Mouse (Mus musculus): Measurements from ENCODE around the gene Slco6d1. TPM values are rescaled to one million over a fixed set of nuclear protein-coding genes. Genes with fewer than 3 reads are reported as not detected.
"Not testable (repeated sequence)": the region's sequence is repeated elsewhere in the genome, so short reads cannot be mapped to it uniquely, and the experiment has no call there.

Gene Slco6d1
- polyA plus RNA-seq (2015; fragmentation: Nextera tagmentation; extraction: Ambion mirVana): not detected in 2 replicates

DNA sequence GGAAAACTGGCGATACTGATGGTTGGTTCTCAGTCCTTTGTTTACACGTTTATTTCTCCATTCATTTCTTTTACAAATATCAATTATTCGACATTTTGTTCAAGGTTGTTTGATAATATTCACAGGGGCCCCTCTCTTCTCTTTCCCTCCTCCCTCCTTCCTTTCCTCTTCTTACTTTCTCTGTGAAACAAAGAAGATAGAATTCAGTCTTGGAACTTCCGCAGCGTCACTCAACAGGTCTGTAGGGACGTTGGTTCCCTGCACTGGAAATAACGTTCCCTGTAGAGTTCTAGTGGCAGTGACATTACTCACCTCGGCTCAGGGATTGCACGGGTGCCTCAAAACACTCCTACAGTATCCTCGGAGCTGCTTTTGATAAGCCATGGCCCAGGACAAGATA is at the start of gene Slco6d1:
Gene Slco6d1 (plus strand): TSS at position 301 of the 400 bp plus-strand sequence.
- no peak for ATAC-seq (ENCODE audit: insufficient read depth, low FRiP score, low read depth)
- no peaks in the 10 kb centered on the region for H3K4me1 ChIP-seq
- H3K27ac ChIP-seq: no peak within 1 kb of the TSS
- H3K27me3 ChIP-seq (replicated peaks): no peaks in the 10 kb centered on the region
- no peaks in the 10 kb centered on the region for H3K36me3 ChIP-seq
- 82% methylated on average over 10 of the region's 10 CpGs for WGBS
- H3K4me2 ChIP-seq: no peak within 1 kb of the TSS
- no peak within 1 kb of the TSS for H3K4me3 ChIP-seq (replicated peaks)
- no peaks in the 10 kb centered on the region for H3K9me3 ChIP-seq
- H3K9ac ChIP-seq: no peak within 1 kb of the TSS

DNA sequence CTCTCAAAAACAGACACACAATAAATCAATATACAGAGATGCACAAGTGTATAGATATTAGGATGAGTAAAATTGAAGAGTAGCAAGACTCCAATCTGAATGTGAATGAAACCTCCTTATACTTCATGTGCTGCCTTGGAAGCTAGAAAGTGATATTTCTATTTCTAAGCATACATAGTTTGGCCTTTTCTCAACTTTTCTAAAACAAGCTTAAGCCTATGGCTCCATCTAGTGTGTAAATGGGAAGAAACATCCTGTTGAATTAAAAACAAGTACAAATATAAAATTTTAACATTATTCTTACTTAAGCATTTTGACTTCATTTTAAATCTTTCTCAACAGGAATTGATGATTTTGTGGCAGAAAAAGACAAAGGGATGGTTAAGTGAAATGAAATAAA is 28.9 kb upstream of the Slco6d1 start:
- H3K36me3 ChIP-seq: no peaks in the 10 kb centered on the region
- H3K4me3 ChIP-seq (replicated peaks): no peak overlapping the region
- no peaks in the 10 kb centered on the region for H3K4me1 ChIP-seq
- H3K27me3 ChIP-seq (replicated peaks): no peaks in the 10 kb centered on the region
- H3K9me3 ChIP-seq: no peaks in the 10 kb centered on the region
- H3K9ac ChIP-seq: no peak overlapping the region
- ATAC-seq (ENCODE audit: insufficient read depth, low FRiP score, low read depth): no peak
- no peak overlapping the region for H3K27ac ChIP-seq
- H3K4me2 ChIP-seq: no peak overlapping the region

DNA sequence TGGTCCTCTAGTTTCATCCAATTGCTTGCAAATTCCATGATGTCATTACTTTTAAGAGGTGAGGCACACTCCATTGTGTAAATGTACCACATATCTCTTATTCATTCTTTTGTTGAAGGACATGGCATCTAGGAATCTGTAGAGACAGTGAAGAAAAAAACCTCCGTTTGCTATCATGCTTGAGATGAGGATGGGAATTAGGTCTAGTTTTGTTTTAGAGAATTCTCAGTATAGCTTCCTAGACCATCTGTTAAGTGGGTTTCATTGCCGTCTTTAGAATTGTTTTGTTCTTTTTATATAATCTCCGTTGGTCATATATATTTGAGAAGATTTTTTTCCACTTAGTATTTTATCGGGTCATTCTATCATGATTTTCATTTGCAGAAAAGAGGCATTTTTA is 27.0 kb downstream of the Slco6d1 start:
- Histone ChIP-seq H3K27me3 (replicated peaks) (no peaks in the 10 kb centered on the region), H3K27ac (no peak overlapping the region), H3K9me3 (no peaks in the 10 kb centered on the region), H3K4me2 (no peak overlapping the region), H3K36me3 (no peaks in the 10 kb centered on the region), H3K4me3 (replicated peaks) (no peak overlapping the region), H3K4me1 (no peaks in the 10 kb centered on the region), H3K9ac (no peak overlapping the region)
- WGBS: 86% methylated on average over 4 of the region's 4 CpGs
- no peak for ATAC-seq (ENCODE audit: insufficient read depth, low FRiP score, low read depth)

DNA sequence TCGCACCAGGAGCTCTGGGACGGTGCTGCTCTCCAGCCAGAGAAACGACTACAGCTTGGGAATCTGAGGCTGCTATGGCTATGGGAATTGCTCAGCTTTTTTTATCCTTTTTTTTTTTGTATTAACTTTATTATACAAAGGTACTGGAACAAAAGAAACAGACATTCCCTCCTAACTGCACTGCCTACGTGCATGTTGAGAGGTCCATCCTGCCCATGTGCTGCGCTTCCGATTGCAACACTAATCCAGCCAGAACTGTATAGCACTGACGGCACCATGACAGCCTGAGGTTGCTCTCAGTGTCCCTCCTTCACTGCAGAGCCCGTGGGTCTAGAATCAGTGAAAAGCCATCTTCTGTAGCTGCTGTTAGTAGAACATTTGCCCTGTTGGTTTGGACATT is 38.3 kb downstream of the Slco6d1 start:
- H3K4me2 ChIP-seq; H3K9me3 ChIP-seq; H3K4me1 ChIP-seq; H3K27ac ChIP-seq; H3K36me3 ChIP-seq; H3K4me3 ChIP-seq (replicated peaks); H3K9ac ChIP-seq; ATAC-seq (ENCODE audit: insufficient read depth, low FRiP score, low read depth); H3K27me3 ChIP-seq (replicated peaks): not testable (repeated sequence)
- WGBS: 85% methylated on average over 8 of the region's 8 CpGs

DNA sequence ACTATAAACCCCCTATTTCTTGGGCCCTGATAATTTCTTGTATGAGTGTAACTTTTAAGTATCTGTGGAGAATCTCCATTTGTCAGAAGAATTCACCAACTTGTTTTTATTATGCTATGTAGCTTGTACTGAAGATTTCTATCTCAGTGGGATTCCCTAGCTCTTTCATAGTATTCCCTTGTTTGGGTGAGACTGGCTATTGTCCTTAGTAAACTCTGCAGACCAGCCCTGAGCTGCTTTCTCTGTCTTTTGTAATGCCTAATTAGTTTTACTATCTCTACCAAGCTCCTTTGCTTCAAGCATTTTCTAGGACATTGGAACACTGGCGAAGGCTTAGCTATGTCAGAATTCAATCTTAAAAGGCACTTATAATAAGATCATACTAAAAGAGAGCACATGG is 55.5 kb downstream of the Slco6d1 start:
- not testable (repeated sequence) for H3K27ac ChIP-seq; H3K9me3 ChIP-seq; H3K4me3 ChIP-seq (replicated peaks); H3K4me2 ChIP-seq; H3K27me3 ChIP-seq (replicated peaks); H3K4me1 ChIP-seq; ATAC-seq (ENCODE audit: insufficient read depth, low FRiP score, low read depth); H3K9ac ChIP-seq; H3K36me3 ChIP-seq
- WGBS: 93% methylated on average over 1 of the region's 1 CpGs

DNA sequence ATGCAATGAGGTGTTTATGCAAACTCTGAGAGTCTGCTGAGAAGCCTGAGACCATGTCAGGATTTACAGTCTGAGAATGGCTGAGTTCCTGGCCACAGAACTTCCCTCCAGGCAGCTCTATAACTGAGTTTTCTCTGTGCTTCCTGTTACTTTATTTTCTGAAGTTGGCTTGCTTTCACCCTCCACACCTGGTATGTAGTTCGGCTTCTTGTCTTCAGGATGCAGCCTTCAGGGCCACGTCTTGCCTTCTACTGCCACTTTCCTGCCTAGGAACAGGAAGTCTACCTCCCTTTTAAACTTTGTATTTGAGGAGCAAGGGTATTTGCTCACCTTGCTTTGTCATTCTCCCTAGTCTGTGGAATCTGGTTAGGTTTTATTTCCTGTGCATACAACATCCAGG is 58.3 kb downstream of the Slco6d1 start:
- H3K27me3 ChIP-seq (replicated peaks): no peaks in the 10 kb centered on the region
- WGBS: 63% methylated on average over 2 of the region's 2 CpGs
- ATAC-seq (ENCODE audit: insufficient read depth, low FRiP score, low read depth): no peak

DNA sequence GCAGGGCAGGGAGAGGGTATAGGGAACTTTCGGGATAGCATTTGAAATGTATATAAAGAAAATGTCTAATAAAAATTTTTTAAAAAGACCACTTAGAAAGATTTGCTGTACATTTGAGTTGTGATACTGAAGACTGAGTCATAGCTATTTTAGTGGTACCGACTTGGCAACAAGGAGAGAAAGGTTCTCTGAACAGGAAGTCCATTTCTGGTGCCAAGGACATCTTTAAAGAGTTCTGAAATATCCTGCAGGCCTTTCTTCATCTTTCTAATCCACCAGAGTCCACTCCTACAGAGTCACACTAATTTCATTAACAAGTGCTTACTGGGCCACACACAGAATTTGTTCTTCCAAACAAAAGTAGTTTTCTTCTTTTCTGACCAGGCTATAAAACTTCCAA is 85.1 kb downstream of the Slco6d1 start:
- no peaks in the 10 kb centered on the region for H3K9me3 ChIP-seq
- ATAC-seq (ENCODE audit: insufficient read depth, low FRiP score, low read depth): no peak
- H3K27me3 ChIP-seq (replicated peaks): no peaks in the 10 kb centered on the region
- H3K4me2 ChIP-seq: no peak overlapping the region
- H3K9ac ChIP-seq: no peak overlapping the region
- no peak overlapping the region for H3K27ac ChIP-seq
- H3K4me1 ChIP-seq: no peaks in the 10 kb centered on the region
- 71% methylated on average over 2 of the region's 2 CpGs for WGBS
- H3K36me3 ChIP-seq: no peaks in the 10 kb centered on the region
- no peak overlapping the region for H3K4me3 ChIP-seq (replicated peaks)

More for the DNA sequence above, 58.3 kb downstream of the Slco6d1 start:
- Histone ChIP-seq H3K4me2 (no peak overlapping the region), H3K9ac (no peak overlapping the region), H3K4me3 (replicated peaks) (no peak overlapping the region), H3K36me3 (no peaks in the 10 kb centered on the region), H3K27ac (no peak overlapping the region), H3K9me3 (no peaks in the 10 kb centered on the region), H3K4me1 (no peaks in the 10 kb centered on the region)

DNA sequence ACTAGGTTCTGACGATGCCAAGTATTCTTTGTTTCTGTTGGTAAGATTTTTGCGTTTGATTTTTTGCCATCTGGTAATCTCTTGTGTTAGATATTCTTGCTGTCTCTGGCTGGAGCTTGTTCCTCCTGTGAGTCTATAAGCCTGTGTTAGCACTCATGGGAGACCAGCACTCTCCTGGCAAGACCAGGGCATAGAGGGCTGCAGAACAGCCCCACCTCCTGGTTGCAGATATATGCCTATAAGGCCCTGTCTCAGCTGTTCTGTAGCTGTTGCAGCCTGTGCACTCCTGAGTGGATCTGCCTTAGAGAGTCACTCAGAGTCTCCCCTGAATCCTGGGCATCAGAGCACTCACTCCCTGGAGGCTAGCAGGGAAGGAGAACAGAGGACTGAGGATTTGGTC is 102.1 kb downstream of the Slco6d1 start:
- H3K4me3 ChIP-seq (replicated peaks): no peak overlapping the region
- no peak overlapping the region for H3K27ac ChIP-seq
- no peaks in the 10 kb centered on the region for H3K36me3 ChIP-seq
- H3K27me3 ChIP-seq (replicated peaks): no peaks in the 10 kb centered on the region
- WGBS: 80% methylated on average over 2 of the region's 2 CpGs
- H3K4me1 ChIP-seq: no peaks in the 10 kb centered on the region
- H3K9me3 ChIP-seq: no peaks in the 10 kb centered on the region
- H3K9ac ChIP-seq: no peak overlapping the region
- ATAC-seq (ENCODE audit: insufficient read depth, low FRiP score, low read depth): no peak
- no peak overlapping the region for H3K4me2 ChIP-seq

DNA sequence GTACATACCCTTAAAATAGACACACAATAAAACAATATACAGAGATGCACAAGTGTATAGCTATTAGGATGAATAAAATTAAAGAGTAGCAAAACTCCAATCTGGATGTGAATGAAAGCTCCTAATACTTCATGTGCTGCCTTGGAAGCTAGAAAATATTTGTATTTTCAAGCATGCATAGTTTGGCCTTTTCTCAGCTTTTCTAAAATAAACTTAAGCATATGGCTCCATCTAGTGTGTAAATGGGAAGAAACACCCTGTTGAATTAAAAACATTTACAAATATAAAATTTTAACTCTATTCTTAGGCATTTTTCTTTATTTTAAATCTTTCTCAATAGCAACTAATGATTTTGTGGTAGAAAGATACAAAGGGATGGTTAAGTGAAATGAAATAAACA is 102.6 kb downstream of the Slco6d1 start:
- Histone ChIP-seq H3K36me3 (no peaks in the 10 kb centered on the region), H3K27me3 (replicated peaks) (no peaks in the 10 kb centered on the region), H3K27ac (no peak overlapping the region), H3K9ac (no peak overlapping the region), H3K9me3 (no peaks in the 10 kb centered on the region), H3K4me2 (no peak overlapping the region), H3K4me1 (no peaks in the 10 kb centered on the region), H3K4me3 (replicated peaks) (no peak overlapping the region)
- no peak for ATAC-seq (ENCODE audit: insufficient read depth, low FRiP score, low read depth)

DNA sequence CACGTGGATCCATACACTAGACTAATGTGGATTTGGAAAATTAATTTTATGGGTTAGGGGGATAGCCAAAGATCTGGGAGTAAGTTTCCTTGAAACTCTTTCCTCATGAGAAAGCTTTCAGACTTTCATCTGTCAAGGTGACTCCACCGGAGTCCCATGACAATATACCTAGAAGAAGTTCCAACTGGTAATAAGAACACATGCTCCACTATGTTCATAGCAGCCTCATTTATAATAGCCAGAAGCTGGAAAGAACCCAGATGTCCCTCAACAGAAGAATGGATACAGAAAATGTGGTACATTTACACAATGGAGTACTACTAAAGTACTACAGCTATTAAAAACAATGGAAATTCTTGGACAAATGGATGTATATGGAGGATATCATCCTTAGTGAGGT is 107.4 kb downstream of the Slco6d1 start:
- not testable (repeated sequence) for H3K27ac ChIP-seq; H3K4me1 ChIP-seq; H3K36me3 ChIP-seq; H3K27me3 ChIP-seq (replicated peaks); H3K9me3 ChIP-seq; H3K4me2 ChIP-seq; H3K9ac ChIP-seq; ATAC-seq (ENCODE audit: insufficient read depth, low FRiP score, low read depth); H3K4me3 ChIP-seq (replicated peaks)
- WGBS: 69% methylated on average over 2 of the region's 2 CpGs

DNA sequence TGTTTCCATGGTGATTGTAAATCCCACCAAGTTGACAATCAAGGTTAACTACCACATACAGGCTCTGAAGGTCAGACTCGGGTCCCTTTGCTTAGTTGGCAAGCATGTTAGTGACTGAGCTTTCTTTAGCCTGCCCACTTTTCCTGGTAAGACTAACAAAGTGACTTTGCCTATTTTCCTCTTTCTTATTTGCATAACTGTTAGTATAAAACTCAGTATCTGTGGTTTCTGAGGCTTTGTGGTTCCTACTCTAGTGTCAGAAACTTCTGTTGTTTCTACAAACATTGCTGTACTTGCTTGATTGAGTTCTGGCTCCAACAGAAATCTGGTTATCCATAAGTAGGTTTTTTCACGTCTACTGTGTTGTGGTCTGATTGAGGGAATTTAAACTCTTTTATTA is 124.4 kb downstream of the Slco6d1 start:
- H3K36me3 ChIP-seq: no peaks in the 10 kb centered on the region
- H3K27ac ChIP-seq: no peak overlapping the region
- H3K4me1 ChIP-seq: no peaks in the 10 kb centered on the region
- no peak overlapping the region for H3K4me3 ChIP-seq (replicated peaks)
- 52% methylated on average over 2 of the region's 2 CpGs for WGBS
- no peak overlapping the region for H3K4me2 ChIP-seq
- ATAC-seq (ENCODE audit: insufficient read depth, low FRiP score, low read depth): no peak
- H3K9me3 ChIP-seq: no peaks in the 10 kb centered on the region
- H3K9ac ChIP-seq: no peak overlapping the region
- no peaks in the 10 kb centered on the region for H3K27me3 ChIP-seq (replicated peaks)

DNA sequence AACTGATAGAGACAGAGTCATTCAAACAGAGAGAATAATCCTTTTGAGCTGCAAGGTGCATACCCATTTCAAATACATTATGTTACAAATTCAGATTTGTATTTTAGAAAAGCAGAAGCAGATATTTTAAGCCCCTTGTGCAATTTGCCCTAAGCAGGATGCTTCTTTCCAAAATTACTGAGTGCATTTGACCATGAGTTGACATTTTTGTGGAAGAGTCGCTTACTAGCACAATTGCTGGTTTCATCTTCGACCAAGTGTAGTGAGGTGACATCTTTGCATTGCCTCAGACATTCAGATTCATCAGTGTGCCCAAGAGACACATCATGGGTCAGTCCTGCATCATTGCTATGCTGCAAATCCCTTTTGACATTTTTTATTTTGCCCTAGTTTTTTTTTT is 133.5 kb downstream of the Slco6d1 start:
- no peaks in the 10 kb centered on the region for H3K36me3 ChIP-seq
- no peak overlapping the region for H3K27ac ChIP-seq
- no peak overlapping the region for H3K4me3 ChIP-seq (replicated peaks)
- no peaks in the 10 kb centered on the region for H3K9me3 ChIP-seq
- no peaks in the 10 kb centered on the region for H3K4me1 ChIP-seq
- H3K9ac ChIP-seq: no peak overlapping the region
- 70% methylated on average over 2 of the region's 2 CpGs for WGBS
- H3K4me2 ChIP-seq: no peak overlapping the region
- no peak for ATAC-seq (ENCODE audit: insufficient read depth, low FRiP score, low read depth)
- no peaks in the 10 kb centered on the region for H3K27me3 ChIP-seq (replicated peaks)

DNA sequence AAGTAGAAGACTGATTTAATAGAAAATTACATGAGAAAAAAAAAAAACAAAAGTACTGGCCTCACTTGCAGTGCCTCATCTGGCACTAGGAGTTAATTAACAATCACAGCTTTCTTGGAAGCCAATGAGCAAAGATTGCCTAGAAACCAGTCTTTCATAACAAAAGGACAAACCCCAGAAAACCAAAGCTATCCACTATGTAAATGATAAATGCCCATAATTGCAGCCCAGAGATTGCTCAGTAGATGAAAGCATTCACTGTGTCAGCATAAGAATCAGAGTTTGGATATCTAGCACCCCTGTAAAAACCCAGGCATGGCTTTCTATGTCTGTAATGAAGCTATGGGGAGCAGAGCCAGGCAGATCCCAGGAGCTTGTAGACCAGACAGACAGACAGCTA is 144.8 kb downstream of the Slco6d1 start:
- H3K4me2 ChIP-seq: no peak overlapping the region
- H3K27me3 ChIP-seq (replicated peaks): no peaks in the 10 kb centered on the region
- no peak overlapping the region for H3K9ac ChIP-seq

More for the DNA sequence above, 144.8 kb downstream of the Slco6d1 start:
- Histone ChIP-seq H3K36me3 (no peaks in the 10 kb centered on the region), H3K27ac (no peak overlapping the region), H3K9me3 (no peaks in the 10 kb centered on the region), H3K4me1 (no peaks in the 10 kb centered on the region), H3K4me3 (replicated peaks) (no peak overlapping the region)
- ATAC-seq (ENCODE audit: insufficient read depth, low FRiP score, low read depth): no peak

Measured in stomach, embryonic 15.5 days (tissue).